Mouse (Mus musculus): Measurements from ENCODE around the gene Serping1.

The Serping1 gene

GRCm38 (mm10) chr2:84797833-84798492, 22.7 kb upstream of the Serping1 start:
- ChIA-PET POLR2A (interaction anchor here (0.6 to 17.7 kb wide), 57 partner anchors 8 to 321 kb away, joined by 3 to 679 read pairs (median 4); partner anchors contain the start of genes Clp1 (in 2 of the 4), Gm19426 (in 2 of the 4), Serping1 (in 2 of the 4) and Selenoh (in 1 of the 4)), CTCF (interaction anchor here (0.5 to 3.4 kb wide), 83 partner anchors 8 to 346 kb away, joined by 3 to 70 read pairs (median 5); partner anchors contain the start of genes Serping1 (in 2 of the 4), Gm19426 (in 1 of the 4) and Smtnl1 (in 1 of the 4))

DNA sequence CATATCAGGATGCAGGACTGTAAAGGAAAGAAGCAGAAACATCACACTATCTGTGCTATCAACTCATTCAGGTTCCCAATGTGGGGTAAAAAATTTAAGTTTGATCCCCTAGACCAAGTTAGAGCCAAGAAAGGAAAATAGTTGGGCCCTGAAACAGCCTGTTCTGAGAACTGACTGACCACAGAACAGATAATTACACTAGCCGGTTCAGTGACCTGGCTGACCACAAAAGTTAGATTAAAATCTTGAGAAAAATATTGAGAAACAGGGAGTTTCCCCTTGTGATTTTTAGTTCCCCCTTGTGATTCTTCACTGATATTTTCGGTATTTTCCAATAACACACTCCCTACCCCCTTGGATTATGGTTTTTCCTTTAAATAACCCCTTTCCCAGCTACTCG, 18.6 kb upstream of the Serping1 start:
- POLR2A ChIA-PET = interaction anchor here in 2 of 4 experiments (0.6 to 14.9 kb wide), 2 partner anchors 19 to 55 kb away, joined by 8 to 156 read pairs; partner anchors contain the start of genes Gm19426 (in 1 of the 2) and Ypel4 (in 1 of the 2)
- CTCF ChIA-PET = no interaction called here

DNA sequence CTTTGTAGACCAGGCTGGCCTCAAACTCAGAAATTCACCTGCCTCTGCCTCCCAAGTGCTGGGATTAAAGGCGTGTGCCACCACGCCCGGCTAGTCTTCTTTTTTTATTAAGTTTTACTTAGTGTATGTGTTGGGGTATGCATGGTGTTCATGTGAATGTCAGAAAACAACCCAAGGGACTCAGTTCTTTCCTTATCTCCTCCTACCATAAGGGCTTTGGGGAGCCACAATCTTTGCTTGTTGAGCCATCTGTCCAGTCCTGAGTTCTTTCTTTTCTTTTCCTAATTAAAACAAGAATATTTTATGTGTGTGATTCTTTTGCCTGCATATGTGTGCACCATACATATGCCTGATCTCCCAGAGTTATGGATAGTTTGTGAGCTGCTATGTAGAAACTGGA, 17.9 kb upstream of the Serping1 start:
- ChIA-PET CTCF (no interaction called here), POLR2A (interaction anchor here in 2 of 4 experiments (0.6 to 14.9 kb wide), 2 partner anchors 18 to 55 kb away, joined by 8 to 156 read pairs; partner anchors contain the start of genes Gm19426 (in 1 of the 2) and Ypel4 (in 1 of the 2))

GRCm38 (mm10) chr2:84792516-84792915, 17.3 kb upstream of the Serping1 start:
- POLR2A ChIA-PET = interaction anchor here in 1 of 4 experiments (14.9 kb wide), 1 partner anchor 54 kb away, joined by 156 read pairs; the partner anchor contains the start of genes Gm19426 and Ypel4
- CTCF ChIA-PET = no interaction called here

DNA sequence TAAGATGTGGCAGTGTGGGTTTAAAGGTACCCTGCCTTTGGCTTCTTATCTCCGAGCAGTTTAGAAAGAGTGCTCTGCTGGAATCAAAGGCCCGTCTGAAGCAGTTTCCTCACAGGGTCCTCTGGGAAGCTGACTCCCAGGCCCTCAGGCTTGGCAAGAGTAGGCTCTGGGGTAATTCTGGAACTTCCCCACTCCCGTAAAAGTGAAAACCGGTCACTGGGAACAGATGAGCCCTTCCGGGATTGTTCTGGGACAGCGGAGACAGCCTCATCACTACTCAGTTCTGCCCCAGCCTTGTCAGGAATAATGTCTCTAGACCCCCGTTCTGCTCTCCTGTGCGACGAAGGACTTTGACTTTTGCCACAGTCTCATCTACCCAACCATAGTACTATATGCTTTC, 15.2 kb upstream of the Serping1 start:
- ChIA-PET CTCF (interaction anchor here in 2 of 4 experiments (0.9 to 1.1 kb wide), 3 partner anchors 8 to 42 kb away, joined by 3 to 5 read pairs (median 3); partner anchors contain the start of gene Ube2l6 (in 2 of the 2)), POLR2A (interaction anchor here in 2 of 4 experiments (0.6 to 14.9 kb wide), 8 partner anchors 8 to 52 kb away, joined by 3 to 156 read pairs (median 4); partner anchors contain the start of genes Gm19426 (in 1 of the 2), Serping1 (in 1 of the 2), Ube2l6 (in 1 of the 2) and Ypel4 (in 1 of the 2))

DNA sequence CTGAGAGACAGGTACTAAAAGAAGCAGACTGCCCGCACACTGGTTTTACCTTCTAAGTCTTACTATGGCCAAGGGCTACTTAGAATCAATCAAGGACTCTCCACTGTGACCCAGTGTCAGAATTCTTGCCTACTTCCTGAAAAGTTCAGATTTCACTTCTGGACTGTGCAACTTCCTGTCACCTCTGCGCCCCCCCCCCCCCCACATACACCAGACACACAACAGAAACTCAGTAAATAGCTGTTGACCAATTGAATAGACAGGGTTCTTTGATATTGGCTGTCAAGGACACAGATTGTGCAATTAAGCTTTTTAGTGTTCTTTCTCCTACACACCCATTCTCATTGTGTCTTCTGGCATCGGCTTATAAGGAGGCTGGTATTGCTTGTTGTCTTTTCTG, 13.1 kb upstream of the Serping1 start:
- ChIA-PET POLR2A (interaction anchor here (0.6 to 14.9 kb wide), 24 partner anchors 10 to 303 kb away, joined by 3 to 156 read pairs (median 4); partner anchors contain the start of genes Gm19426 (in 2 of the 4), Ube2l6 (in 2 of the 4), Clp1 (in 1 of the 4) and Serping1 (in 1 of the 4)), CTCF (interaction anchor here in 3 of 4 experiments (0.5 to 2.4 kb wide), 13 partner anchors 9 to 102 kb away, joined by 3 to 11 read pairs (median 5); partner anchors contain the start of gene Ube2l6 (in 3 of the 3))

GRCm38 (mm10) chr2:84783840-84784566, 8.8 kb upstream of the Serping1 start:
- ChIA-PET CTCF (interaction anchor here (0.6 to 1.9 kb wide), 8 partner anchors 9 to 343 kb away, joined by 3 to 9 read pairs (median 4); partner anchors contain the start of genes Ube2l6 (in 3 of the 4) and Serping1 (in 1 of the 4)), POLR2A (interaction anchor here in 3 of 4 experiments (0.6 to 14.9 kb wide), 11 partner anchors 8 to 46 kb away, joined by 3 to 156 read pairs (median 5); partner anchors contain the start of genes Serping1 (in 2 of the 3), Gm19426 (in 1 of the 3), Ube2l6 (in 1 of the 3) and Ypel4 (in 1 of the 3))

- POLR2A ChIA-PET = interaction anchor here in 2 of 4 experiments (0.8 to 14.9 kb wide), 8 partner anchors 8 to 45 kb away, joined by 3 to 156 read pairs (median 8); partner anchors contain the start of genes Serping1 (in 2 of the 2), Gm19426 (in 1 of the 2), Ube2l6 (in 1 of the 2) and Ypel4 (in 1 of the 2)
- CTCF ChIA-PET = interaction anchor here (0.6 to 1.9 kb wide), 6 partner anchors 15 to 342 kb away, joined by 3 to 9 read pairs (median 4); partner anchors contain the start of gene Ube2l6 (in 2 of the 4)
These were observed 8.1 kb upstream of the Serping1 start for GRCm38 (mm10) chr2:84783315-84783714.

DNA sequence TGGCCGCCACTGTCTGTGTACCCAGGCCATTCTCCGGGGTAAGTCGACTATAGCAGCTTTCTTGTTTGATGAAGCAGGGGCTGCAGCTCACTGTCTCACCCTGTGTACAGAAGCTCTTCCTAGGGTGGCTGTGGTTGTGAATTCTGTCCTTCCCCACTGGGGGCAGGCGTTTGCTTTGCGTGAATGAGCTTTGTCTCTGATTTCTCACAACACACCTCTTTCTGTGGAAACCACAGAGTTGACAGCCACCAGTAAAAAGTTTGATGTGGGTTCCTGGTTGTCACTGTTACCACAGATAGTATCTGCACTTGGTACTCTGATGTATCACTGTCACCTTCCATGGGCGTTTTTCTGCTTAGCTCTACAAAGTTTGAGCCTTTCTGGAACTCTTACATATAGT, 4.0 kb upstream of the Serping1 start:
- CTCF ChIA-PET = interaction anchor here (0.5 to 3.0 kb wide), 26 partner anchors 9 to 257 kb away, joined by 3 to 29 read pairs (median 4); partner anchors contain the start of genes Ube2l6 (in 4 of the 4) and Smtnl1 (in 1 of the 4)
- POLR2A ChIA-PET = interaction anchor here (0.5 to 10.9 kb wide), 22 partner anchors 11 to 113 kb away, joined by 3 to 267 read pairs (median 4); partner anchors contain the start of genes Gm19426 (in 2 of the 4), Ube2l6 (in 2 of the 4), Ypel4 (in 2 of the 4) and Smtnl1 (in 1 of the 4)

- ChIA-PET CTCF (interaction anchor here in 3 of 4 experiments (0.6 to 3.0 kb wide), 4 partner anchors 11 to 282 kb away, joined by 3 to 18 read pairs (median 6); no protein-coding TSS in a partner anchor), POLR2A (interaction anchor here in 3 of 4 experiments (0.7 to 10.9 kb wide), 10 partner anchors 11 to 90 kb away, joined by 3 to 267 read pairs (median 6); partner anchors contain the start of genes Gm19426 (in 2 of the 3), Ypel4 (in 2 of the 3) and Ube2l6 (in 1 of the 3))
These were observed 2.5 kb upstream of the Serping1 start for GRCm38 (mm10) chr2:84777706-84778105.

DNA sequence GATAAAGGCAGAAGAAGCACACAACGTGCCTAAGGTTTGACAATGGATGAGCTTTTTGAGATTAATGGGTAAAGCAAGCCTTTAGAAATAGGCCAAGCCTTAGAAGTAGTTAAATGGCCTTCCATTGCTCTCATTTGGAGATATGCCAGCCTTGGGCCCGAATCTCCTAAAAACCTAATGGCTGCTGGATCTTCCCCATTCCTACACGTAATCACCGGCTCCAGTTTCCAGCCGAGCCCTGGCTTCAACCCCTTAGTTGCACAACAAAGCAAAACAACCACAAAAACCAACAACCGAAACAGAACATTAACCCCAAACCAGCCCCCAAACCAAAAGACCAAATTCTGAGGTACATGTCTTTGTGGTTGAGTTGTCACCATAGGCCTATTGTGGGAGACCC, 421 bp upstream of the Serping1 start:
- ChIA-PET POLR2A (interaction anchor here (0.8 to 10.9 kb wide), 33 partner anchors 8 to 125 kb away, joined by 3 to 267 read pairs (median 6); partner anchors contain the start of genes Gm19426 (in 3 of the 4), Ube2l6 (in 2 of the 4), Ypel4 (in 2 of the 4) and Clp1 (in 1 of the 4)), CTCF (interaction anchor here (0.6 to 2.4 kb wide), 6 partner anchors 10 to 139 kb away, joined by 3 to 14 read pairs (median 5); partner anchors contain the start of gene Ube2l6 (in 1 of the 4))

GRCm38 (mm10) chr2:84774751-84775150, 493 bp downstream of the Serping1 start:
- POLR2A ChIA-PET = interaction anchor here (0.5 to 10.9 kb wide), 60 partner anchors 8 to 317 kb away, joined by 3 to 267 read pairs (median 5); partner anchors contain the start of genes Gm19426 (in 3 of the 4), Clp1 (in 2 of the 4), Ctnnd1 (in 2 of the 4) and Slc43a1 (in 2 of the 4)
- CTCF ChIA-PET = interaction anchor here in 3 of 4 experiments (0.6 to 2.4 kb wide), 8 partner anchors 10 to 182 kb away, joined by 3 to 16 read pairs (median 6); partner anchors contain the start of gene Ube2l6 (in 2 of the 3)

DNA sequence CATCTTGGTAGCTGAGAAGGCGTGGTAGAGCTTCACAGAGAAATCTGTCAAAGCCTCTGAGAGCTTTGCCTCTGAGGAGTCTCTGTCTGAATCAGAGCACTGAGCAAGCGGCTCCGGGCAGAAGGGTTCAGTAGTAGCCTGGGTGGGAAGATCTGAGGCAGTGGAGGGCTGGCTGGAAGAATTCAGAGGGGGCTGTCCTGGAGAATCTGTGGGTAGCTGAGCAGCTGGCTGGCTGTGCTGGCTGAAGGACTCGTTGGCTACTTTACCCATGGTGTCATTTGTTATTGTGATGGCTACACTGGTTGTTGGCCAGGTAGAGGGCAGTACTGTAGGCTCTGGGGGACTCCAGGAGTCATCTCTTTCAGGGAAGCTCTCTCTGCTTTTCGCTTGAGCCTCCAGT, 2.0 kb downstream of the Serping1 start:
- POLR2A ChIA-PET = interaction anchor here in 3 of 4 experiments (1.1 to 10.9 kb wide), 13 partner anchors 10 to 65 kb away, joined by 3 to 267 read pairs (median 19); partner anchors contain the start of genes Gm19426 (in 3 of the 3), Clp1 (in 1 of the 3), Slc43a1 (in 1 of the 3) and Ypel4 (in 1 of the 3)
- CTCF ChIA-PET = interaction anchor here in 1 of 4 experiments (2.3 kb wide), 1 partner anchor 25 kb away, joined by 16 read pairs; the partner anchor contains the start of gene Ube2l6

DNA sequence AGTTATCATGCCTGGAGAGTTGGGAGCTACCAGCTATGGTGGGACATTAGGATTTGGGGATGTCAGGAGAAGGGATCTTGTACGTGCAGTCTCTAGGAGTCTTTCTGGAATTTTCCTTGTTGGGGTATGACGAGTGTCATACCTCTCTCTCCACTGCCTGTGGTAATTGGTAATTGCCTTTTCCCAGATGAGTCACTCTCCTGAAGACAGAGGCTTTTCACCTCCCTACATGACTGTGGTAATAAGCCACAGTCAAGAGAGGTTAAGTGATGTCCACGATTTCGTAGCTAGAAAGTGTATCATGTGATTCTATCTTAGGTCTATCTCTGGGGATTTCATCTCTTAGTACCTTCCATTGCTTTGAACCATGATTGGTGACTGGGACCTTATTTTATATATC, 2.8 kb downstream of the Serping1 start:
- ChIA-PET POLR2A (interaction anchor here in 3 of 4 experiments (1.1 to 10.9 kb wide), 9 partner anchors 9 to 66 kb away, joined by 4 to 267 read pairs (median 44); partner anchors contain the start of genes Gm19426 (in 3 of the 3), Slc43a1 (in 1 of the 3) and Ypel4 (in 1 of the 3)), CTCF (no interaction called here)

GRCm38 (mm10) chr2:84770501-84770900, 4.7 kb downstream of the Serping1 start:
- POLR2A ChIA-PET = interaction anchor here in 1 of 4 experiments (10.9 kb wide), 1 partner anchor 29 kb away, joined by 267 read pairs; the partner anchor contains the start of genes Gm19426 and Ypel4
- CTCF ChIA-PET = no interaction called here

- POLR2A ChIA-PET = interaction anchor here (0.6 to 23.1 kb wide), 25 partner anchors 9 to 1390 kb away, joined by 3 to 652 read pairs (median 5); partner anchors contain the start of genes Serping1 (in 3 of the 4), Clp1 (in 2 of the 4), Gm19426 (in 2 of the 4) and Ube2l6 (in 1 of the 4)
- CTCF ChIA-PET = interaction anchor here in 2 of 4 experiments (0.6 to 2.9 kb wide), 7 partner anchors 11 to 119 kb away, joined by 3 to 7 read pairs (median 4); partner anchors contain the start of gene Ube2l6 (in 1 of the 2)
These were observed 12.4 kb downstream of the Serping1 start for GRCm38 (mm10) chr2:84762818-84763217.

Measured in embryonic stem cell, embryonic (primary cell).